Mouse (Mus musculus): ENCODE measurements around the gene Fcgr3. TPM values are rescaled to one million over a fixed set of nuclear protein-coding genes. Genes with fewer than 3 reads are reported as not detected.

The Fcgr3 gene
- polyA plus RNA-seq, 1 experiment, result 23.3 TPM

DNA sequence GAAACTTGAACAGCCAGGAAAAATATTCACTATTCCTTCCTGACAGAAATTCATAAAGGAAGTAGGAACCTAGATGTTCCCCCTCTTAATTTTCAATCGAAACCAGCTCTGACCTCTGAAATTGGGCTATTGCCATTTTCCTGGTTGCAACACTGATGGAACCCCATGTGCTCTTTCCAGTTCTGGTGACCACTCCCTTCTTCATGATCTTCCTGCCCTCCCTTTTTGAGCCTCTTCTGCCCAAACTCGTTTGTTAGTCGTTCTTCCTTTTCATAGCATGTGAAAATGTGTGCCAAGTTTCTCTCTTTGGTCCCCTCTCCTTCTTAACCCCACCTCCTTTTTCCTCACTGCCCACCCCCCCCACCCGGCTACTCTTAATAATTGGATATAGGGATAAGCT lies 53.0 kb downstream of the Fcgr3 start:
- no peak for DNase-seq
- H3K4me1 ChIP-seq (ENCODE audit: control insufficient read depth, insufficient read depth, low read length), result no peaks in the 10 kb centered on the region
- TF ChIP-seq POLR2A (IDR thresholded peaks at IDR 0.05; ENCODE audit: borderline replicate concordance, extremely low read depth, low read depth, low read length) (no peak), CTCF (IDR thresholded peaks at IDR 0.05; ENCODE audit: insufficient read depth, low read length) (no peak)
- 69% methylated on average over 4 of the region's 4 CpGs for WGBS
- no peak overlapping the region for H3K4me3 ChIP-seq (replicated peaks; ENCODE audit: extremely low read depth, low read depth, low read length)

DNA sequence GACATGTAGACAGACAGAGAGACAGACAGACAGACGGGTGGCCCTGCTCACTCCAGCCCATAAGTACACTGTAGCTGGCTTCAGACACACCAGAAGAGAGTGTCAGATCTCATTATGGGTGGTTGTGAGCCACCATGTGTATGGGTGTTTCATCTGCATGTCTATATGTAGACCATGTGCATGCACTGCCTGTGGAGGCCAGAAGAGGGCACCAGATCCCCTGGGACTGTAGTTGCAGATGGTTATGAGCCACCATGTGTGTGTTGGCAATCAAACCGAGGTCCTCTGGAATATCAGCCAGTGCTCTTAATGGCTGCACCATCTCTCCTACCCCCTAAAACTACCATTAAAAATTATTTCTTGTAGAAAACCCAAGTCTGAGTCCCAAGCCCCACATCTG lies 57.8 kb downstream of the Fcgr3 start:
- no peak for DNase-seq
- H3K4me3 ChIP-seq (replicated peaks; ENCODE audit: extremely low read depth, low read depth, low read length), result no peak overlapping the region
- 0 out of 2 replicates have a peak, but pooled peaks have one; percentile 32 for TF ChIP-seq CTCF (IDR thresholded peaks at IDR 0.05; ENCODE audit: insufficient read depth, low read length)
- TF ChIP-seq POLR2A (IDR thresholded peaks at IDR 0.05; ENCODE audit: borderline replicate concordance, extremely low read depth, low read depth, low read length), result no peak
- H3K4me1 ChIP-seq (ENCODE audit: control insufficient read depth, insufficient read depth, low read length), result no peaks in the 10 kb centered on the region
- 89% methylated on average over 2 of the region's 2 CpGs for WGBS

DNA sequence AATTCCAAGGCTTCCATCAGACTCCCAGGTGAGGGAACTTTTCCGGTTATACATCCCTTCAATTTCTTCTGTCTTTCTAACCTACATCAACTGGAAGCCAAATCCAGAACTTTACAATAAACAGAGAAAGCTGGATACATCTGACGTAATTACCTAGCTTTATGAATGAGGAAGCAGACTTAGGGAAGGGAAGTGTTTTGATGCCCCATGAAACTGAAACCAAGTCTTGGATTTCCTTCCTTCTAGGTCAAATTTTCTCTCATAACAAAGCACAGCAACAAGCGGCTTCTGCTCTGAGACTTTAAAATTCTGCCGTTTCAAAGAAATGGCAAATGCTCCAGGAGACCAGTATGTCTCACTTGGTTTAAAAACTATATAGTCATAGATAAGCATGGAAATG lies 58.4 kb downstream of the Fcgr3 start:
- no peak overlapping the region for H3K4me3 ChIP-seq (replicated peaks; ENCODE audit: extremely low read depth, low read depth, low read length)
- no peaks in the 10 kb centered on the region for H3K4me1 ChIP-seq (ENCODE audit: control insufficient read depth, insufficient read depth, low read length)
- 68% methylated on average over 4 of the region's 4 CpGs for WGBS
- TF ChIP-seq POLR2A (IDR thresholded peaks at IDR 0.05; ENCODE audit: borderline replicate concordance, extremely low read depth, low read depth, low read length), result no peak
- TF ChIP-seq CTCF (IDR thresholded peaks at IDR 0.05; ENCODE audit: insufficient read depth, low read length), result no peak
- no peak for DNase-seq

DNA sequence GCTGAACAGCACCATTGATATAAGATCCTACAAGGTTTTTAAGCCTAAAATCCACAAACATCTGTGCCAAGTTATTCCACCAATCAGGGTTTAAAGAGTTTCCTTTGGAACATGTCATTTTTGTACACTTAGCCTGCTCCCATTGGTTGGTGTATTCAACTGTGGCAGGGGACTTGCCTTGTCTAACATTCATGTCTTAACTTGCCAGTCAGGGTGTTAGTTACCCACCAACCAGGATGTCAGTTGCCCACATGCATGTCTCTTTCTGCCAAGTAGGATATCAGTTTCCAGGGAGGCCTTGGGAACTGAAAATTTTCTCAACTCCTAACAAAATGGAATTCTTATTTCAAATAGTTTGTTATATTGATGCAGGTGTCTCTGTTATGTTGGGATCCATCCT lies 59.1 kb downstream of the Fcgr3 start:
- no peaks in the 10 kb centered on the region for H3K4me1 ChIP-seq (ENCODE audit: control insufficient read depth, insufficient read depth, low read length)
- TF ChIP-seq CTCF (IDR thresholded peaks at IDR 0.05; ENCODE audit: insufficient read depth, low read length), result no peak
- H3K4me3 ChIP-seq (replicated peaks; ENCODE audit: extremely low read depth, low read depth, low read length), result no peak overlapping the region
- DNase-seq, result no peak

DNA sequence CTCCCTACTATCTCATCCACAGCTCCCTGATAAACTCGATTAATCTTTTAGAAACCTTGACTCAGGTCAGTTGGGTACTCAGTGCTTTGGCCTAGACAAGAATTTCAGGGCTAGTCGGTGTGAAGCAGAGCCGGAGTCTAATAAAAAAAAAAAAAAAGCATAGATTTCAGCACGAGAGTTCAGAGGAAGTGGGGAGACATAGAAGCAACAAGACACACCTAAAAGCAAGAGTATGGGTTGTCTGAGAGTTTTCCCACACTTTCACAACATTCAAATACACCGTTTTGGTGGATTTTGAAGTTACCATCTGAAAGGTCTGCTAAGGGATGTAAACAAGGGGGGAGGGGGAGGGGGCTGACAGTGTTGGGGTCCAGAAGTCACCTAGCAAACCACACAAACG lies 59.7 kb downstream of the Fcgr3 start:
- DNase-seq, result no peak
- H3K4me1 ChIP-seq (ENCODE audit: control insufficient read depth, insufficient read depth, low read length), result no peaks in the 10 kb centered on the region
- no peak for TF ChIP-seq POLR2A (IDR thresholded peaks at IDR 0.05; ENCODE audit: borderline replicate concordance, extremely low read depth, low read depth, low read length)
- TF ChIP-seq CTCF (IDR thresholded peaks at IDR 0.05; ENCODE audit: insufficient read depth, low read length), result no peak
- H3K4me3 ChIP-seq (replicated peaks; ENCODE audit: extremely low read depth, low read depth, low read length), result no peak overlapping the region
- WGBS, result 50% methylated on average over 6 of the region's 6 CpGs

Other genes starting within 250 kb of the Fcgr3 start
- gene Atf6, start 197.2 kb downstream of the Fcgr3 start, polyA plus RNA-seq (2012; rRNA removed), result 13.2 and 18.8 TPM in 2 replicates
- 0.45 and 1.2 TPM in 2 replicates for gene Gm26620, start 179.9 kb downstream of the Fcgr3 start, polyA plus RNA-seq (2012; rRNA removed)
- 17.3 and 18.8 TPM in 2 replicates for gene Dusp12, start 179.4 kb downstream of the Fcgr3 start, polyA plus RNA-seq (2012; rRNA removed)
- gene Fcrlb, start 152.0 kb downstream of the Fcgr3 start, polyA plus RNA-seq (2012; rRNA removed), result 0.71 and 1.2 TPM in 2 replicates
- gene Fcrla, start 137.4 kb downstream of the Fcgr3 start, polyA plus RNA-seq (2012; rRNA removed), result 8.0 and 8.7 TPM in 2 replicates
- gene Fcgr2b, start 88.4 kb downstream of the Fcgr3 start, polyA plus RNA-seq (2012; rRNA removed), result 16.3 and 16.4 TPM in 2 replicates
- gene Fcgr4, start 46.0 kb downstream of the Fcgr3 start, polyA plus RNA-seq (2012; rRNA removed), result 6.8 and 7.9 TPM in 2 replicates
- gene Cfap126, start 49.0 kb upstream of the Fcgr3 start, polyA plus RNA-seq (2012; rRNA removed), result 28.2 and 45.5 TPM in 2 replicates
- 136 and 191 TPM in 2 replicates for gene Sdhc, start 85.7 kb upstream of the Fcgr3 start, polyA plus RNA-seq (2012; rRNA removed)
- gene Mpz, start 85.8 kb upstream of the Fcgr3 start, polyA plus RNA-seq (2012; rRNA removed), result 15.9 and 24.9 TPM in 2 replicates
- 37.5 and 59.8 TPM in 2 replicates for gene Pcp4l1, start 131.3 kb upstream of the Fcgr3 start, polyA plus RNA-seq (2012; rRNA removed)
- gene Nr1i3, start 149.0 kb upstream of the Fcgr3 start, polyA plus RNA-seq (2012; rRNA removed), result 0.25 TPM in 1 of 2 replicates, not detected in the other
- gene Tomm40l, start 157.6 kb upstream of the Fcgr3 start, polyA plus RNA-seq (2012; rRNA removed), result 25.7 and 28.8 TPM in 2 replicates
- gene Apoa2, start 160.1 kb upstream of the Fcgr3 start, polyA plus RNA-seq (2012; rRNA removed), result 4.7 and 7.2 TPM in 2 replicates
- 117 and 158 TPM in 2 replicates for gene Fcer1g, start 169.4 kb upstream of the Fcgr3 start, polyA plus RNA-seq (2012; rRNA removed)
- gene Adamts4, start 185.5 kb upstream of the Fcgr3 start, polyA plus RNA-seq (2012; rRNA removed), result 1.2 and 1.3 TPM in 2 replicates
- gene Ndufs2, start 186.5 kb upstream of the Fcgr3 start, polyA plus RNA-seq (2012; rRNA removed), result 78.8 and 118 TPM in 2 replicates
- 72.0 and 75.8 TPM in 2 replicates for gene B4galt3, start 205.4 kb upstream of the Fcgr3 start, polyA plus RNA-seq (2012; rRNA removed)
- gene Ppox, start 216.3 kb upstream of the Fcgr3 start, polyA plus RNA-seq (2012; rRNA removed), result 40.6 and 49.0 TPM in 2 replicates
- gene Usp21, start 223.1 kb upstream of the Fcgr3 start, polyA plus RNA-seq (2012; rRNA removed), result 42.3 and 51.2 TPM in 2 replicates
- 18.8 and 22.2 TPM in 2 replicates for gene Ufc1, start 230.1 kb upstream of the Fcgr3 start, polyA plus RNA-seq (2012; rRNA removed)